Mouse (Mus musculus): ENCODE measurements at regions not wholly inside any gene's neighbourhood (a gene's known extent, or its start where the extent isn't known, plus 50 kb on each side); places are given as distances from the start of the nearest gene placed in this dataset.

DNA sequence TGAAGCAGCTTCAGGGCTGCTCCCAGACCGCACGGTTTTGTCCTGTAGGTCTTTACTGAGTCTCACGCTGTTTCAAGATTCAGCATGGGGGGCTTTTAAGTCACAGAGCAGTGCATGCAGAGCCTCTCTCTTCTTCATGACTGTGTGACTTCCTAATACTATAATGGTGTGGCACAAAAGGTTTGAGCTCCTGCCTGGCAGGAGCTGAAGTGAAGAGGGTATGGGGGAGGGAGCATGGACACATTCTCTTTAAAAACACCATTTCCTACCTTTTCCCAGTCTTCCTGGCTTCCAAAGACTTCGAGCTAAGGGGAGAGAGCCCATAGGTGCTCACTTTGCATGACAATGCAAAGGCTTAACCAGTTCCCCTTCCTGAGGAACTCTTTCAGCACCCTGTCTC, 934.9 kb upstream of the Gm5150 start:
- intact Hi-C loops (cut with DNase I), result loop anchor here (5.0 kb wide), 2 partner anchors 119 to 386 kb away; no protein-coding TSS in a partner anchor

DNA sequence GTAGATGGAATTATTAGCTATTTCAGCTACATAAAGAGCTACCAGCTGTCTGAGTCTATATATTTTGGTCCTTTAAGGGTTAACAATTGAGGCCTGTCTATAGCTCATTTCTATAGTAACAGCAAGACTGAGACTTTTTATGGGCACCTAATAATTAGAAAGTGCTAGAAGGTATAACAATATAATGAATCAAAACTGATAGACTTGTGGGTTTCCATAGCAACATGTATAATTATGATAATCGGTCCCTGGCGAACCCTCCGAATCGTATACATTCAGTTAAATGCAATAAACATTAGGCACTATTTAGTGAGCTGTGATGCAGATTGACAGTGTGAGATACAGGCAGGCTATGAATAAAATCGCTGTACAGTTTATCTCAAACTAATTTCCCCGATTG, 933.3 kb upstream of the Gm5150 start:
- intact Hi-C loops (cut with DNase I), result loop anchor here (2.0 to 10.0 kb wide), 2 partner anchors 675 to 851 kb away; no protein-coding TSS in a partner anchor
- DNase-seq (ENCODE audit: extremely low spot score in 1 of 2, low spot score in 2 of 2), result no peak

More for the DNA sequence above, 934.9 kb upstream of the Gm5150 start:
- DNase-seq (ENCODE audit: extremely low spot score in 1 of 2, low spot score in 2 of 2), result no peak

DNA sequence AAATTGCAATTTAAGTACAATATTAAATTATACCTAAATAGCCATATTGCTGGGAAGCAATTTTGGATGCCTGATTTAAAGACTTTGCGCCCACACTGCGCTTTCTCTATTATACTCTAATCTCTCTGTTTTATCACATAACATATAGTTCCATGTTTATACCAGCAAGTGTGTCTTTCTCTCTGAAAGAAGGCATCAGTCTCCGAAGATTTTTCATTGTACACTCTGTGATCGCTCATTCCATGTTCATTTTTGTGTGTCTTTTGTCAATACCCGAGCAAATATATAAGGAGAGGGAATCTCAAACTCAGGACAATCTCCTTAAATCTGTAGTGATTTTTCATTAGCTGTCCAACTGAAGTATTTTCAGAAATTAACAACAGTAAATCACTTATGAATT, 932.9 kb upstream of the Gm5150 start:
- no peak for DNase-seq (ENCODE audit: extremely low spot score in 1 of 2, low spot score in 2 of 2)
- intact Hi-C loops (cut with DNase I), result loop anchor here (2.0 to 10.0 kb wide), 2 partner anchors 676 to 852 kb away; no protein-coding TSS in a partner anchor

DNA sequence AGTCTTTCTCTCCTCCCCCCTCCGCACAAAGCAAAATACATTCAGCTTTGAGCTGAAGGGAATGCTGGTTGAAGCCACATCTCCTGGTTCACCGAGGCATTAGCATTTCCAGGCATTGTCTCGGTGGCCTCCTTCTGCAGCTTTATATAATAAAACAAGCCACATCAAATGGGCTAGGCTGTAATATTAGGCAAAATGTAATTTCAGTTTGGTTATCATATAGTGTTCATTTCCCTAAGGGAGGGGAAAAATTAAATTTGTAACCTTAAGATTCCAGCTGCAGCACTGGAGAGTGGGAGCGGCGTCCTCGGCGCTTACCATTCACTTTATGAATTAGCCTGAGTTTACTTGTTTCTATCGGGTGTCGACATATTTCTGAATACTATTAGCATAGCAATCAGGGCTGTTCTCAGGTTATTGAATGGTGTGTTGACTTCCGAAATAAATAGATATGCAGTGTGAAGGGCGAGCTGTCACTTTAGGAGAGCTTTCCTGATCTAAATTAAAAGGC, 932.3 kb upstream of the Gm5150 start:
- no peak for DNase-seq (ENCODE audit: extremely low spot score in 1 of 2, low spot score in 2 of 2)
- intact Hi-C loops (cut with DNase I), result loop anchor here (2.0 to 10.0 kb wide), 2 partner anchors 676 to 852 kb away; no protein-coding TSS in a partner anchor

DNA sequence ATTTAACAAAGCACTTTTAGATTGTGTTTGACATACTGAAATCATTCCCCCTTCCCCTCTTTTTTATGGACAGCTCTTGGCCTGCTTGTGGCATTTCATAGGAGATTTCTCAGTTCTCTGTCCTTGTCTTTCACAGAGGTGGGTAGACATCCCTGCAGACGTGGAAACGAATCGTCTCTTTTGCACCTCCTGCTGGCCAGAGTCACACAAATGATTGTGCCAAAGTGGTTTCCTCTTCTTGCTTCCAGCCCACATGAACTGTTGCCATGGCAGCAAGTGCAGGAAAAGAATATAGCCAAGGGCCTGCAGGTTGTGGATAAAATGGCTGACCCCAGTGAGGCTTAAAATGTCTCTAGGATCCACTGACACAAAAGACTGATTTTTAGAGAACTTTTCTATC, 924.1 kb upstream of the Gm5150 start:
- intact Hi-C loops (cut with DNase I), result loop anchor here (10.0 kb wide), 1 partner anchor 685 kb away; no protein-coding TSS in a partner anchor
- DNase-seq (ENCODE audit: extremely low spot score in 1 of 2, low spot score in 2 of 2), result peak; percentile 66 to 71

DNA sequence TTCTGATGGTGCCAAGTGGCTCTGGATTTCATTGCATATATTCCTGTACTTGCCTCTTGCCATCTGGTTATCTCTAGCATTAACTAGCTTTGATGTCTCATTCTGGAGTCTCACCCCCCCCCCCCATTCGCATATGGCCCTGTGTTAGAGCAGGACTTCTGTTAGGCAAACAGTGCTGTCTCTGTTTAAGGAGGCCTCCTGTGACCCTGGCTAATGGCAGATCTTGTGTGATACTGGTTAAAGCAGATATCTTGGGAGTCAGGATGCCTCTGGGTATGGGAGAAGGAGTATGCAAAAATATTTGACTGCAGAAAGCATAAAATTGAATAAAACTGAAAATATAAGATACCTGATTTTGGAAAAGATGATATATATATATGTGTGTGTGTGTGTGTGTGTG, 923.6 kb upstream of the Gm5150 start:
- intact Hi-C loops (cut with DNase I), result loop anchor here (10.0 kb wide), 1 partner anchor 685 kb away; no protein-coding TSS in a partner anchor
- DNase-seq (ENCODE audit: extremely low spot score in 1 of 2, low spot score in 2 of 2), result no peak

DNA sequence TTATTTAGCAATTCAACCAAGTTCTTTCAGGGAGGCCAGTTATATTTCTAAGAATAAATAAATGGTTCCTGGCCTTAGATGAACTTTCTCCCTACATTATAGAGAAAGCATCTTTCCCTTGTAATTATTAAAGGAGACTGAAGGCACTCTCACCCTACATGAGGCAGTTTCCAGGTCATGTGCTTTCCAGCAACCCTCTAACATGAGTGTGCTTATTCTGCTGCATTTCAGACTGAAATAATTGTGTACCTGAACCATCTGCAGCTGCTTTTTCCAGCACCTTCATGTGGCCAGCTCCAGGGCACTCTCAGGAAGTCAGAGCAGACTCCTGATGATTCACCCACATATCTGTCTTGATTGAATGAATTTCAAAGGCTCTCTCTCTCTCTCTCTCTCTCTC, 917.8 kb upstream of the Gm5150 start:
- no peak for DNase-seq (ENCODE audit: extremely low spot score in 1 of 2, low spot score in 2 of 2)
- intact Hi-C loops (cut with DNase I), result no loop called here

DNA sequence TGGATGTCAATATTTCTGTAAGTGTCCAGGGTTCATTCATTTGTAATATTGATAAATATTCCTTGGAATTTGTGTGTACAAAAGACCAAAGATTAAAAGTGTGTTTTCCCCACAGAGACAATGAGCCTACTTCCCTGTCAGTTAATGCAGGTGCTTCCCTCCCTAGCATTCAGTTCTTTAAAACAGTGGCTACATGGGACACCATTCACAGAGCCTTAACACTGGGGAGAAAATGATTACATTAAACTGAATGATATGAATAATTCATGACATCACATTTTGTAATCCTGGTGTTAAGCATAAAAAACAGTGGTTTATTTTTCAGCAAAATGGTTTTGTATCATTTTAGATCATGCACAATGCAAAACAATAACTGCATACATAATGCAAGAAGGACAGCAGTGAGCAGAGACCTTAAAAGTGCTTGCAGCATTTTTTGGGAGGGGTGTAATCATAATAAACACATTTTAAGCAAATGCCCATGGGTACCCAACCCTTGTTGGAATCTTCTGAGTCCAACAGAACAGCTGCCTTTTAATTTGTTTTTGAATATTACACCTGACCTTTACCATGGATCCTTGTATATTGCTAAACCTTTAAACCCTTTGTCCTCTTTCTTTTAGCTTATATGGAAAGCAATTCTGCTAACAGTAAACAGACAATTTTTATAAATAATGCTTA, 917.1 kb upstream of the Gm5150 start:
- intact Hi-C loops (cut with DNase I), result no loop called here
- DNase-seq (ENCODE audit: extremely low spot score in 1 of 2, low spot score in 2 of 2), result no peak

DNA sequence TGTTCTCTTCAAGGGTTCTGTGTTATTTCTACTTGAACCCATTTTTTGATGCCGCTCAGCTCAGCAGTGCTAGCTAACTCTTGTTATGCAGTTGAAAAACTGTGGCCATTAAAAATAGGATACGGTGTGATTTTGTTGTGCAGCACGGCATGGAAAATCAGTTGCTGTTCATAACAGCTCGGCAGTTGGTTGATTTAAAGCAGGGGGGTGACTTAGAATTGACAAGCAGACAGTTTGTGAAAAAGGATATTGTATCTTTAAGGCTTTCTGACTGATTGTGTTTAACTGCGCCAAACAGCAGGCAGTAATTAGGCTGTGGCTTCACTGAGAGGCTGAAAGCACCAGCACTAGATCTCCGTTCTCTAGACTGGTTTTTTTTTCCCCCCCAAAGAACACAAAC, 915.1 kb upstream of the Gm5150 start:
- intact Hi-C loops (cut with DNase I), result no loop called here
- no peak for DNase-seq (ENCODE audit: extremely low spot score in 1 of 2, low spot score in 2 of 2)

DNA sequence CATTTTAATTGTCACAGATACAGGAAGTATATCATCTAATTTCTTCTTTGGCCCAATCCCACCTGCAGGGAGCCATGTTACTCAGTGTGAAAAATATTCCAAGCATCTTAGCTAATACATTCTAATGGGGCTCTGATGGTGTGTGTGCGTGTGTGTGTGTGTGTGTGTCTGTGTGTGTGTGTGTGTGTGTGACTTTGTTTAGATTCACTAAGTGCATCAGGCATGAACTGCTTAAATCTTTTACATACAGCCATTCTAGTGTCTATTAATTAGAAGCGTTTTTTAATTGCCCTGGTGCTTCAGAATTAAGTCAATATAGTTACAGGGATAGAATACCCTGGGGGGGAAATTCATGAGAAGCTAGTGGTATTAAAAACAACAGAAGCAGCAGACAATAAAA, 912.1 kb upstream of the Gm5150 start:
- intact Hi-C loops (cut with DNase I), result no loop called here

DNA sequence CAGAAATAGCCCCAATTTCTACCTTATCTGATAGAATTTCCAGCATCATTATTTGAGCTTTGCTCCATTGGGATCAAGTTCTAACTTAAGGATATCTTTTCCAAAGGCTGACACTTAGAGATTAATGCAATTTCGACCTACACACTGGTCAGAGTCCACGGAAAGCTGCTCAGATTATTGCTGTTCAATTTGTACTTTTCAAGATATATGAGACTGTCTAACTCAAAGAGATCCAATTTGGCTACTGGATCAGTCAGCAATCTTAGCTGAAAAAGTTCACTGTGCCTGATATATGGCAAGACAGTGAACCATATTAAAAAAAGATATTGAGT, 909.8 kb upstream of the Gm5150 start:
- intact Hi-C loops (cut with DNase I), result no loop called here
- no peak for DNase-seq (ENCODE audit: extremely low spot score in 1 of 2, low spot score in 2 of 2)

More for the DNA sequence above, 912.1 kb upstream of the Gm5150 start:
- no peak for DNase-seq (ENCODE audit: extremely low spot score in 1 of 2, low spot score in 2 of 2)

DNA sequence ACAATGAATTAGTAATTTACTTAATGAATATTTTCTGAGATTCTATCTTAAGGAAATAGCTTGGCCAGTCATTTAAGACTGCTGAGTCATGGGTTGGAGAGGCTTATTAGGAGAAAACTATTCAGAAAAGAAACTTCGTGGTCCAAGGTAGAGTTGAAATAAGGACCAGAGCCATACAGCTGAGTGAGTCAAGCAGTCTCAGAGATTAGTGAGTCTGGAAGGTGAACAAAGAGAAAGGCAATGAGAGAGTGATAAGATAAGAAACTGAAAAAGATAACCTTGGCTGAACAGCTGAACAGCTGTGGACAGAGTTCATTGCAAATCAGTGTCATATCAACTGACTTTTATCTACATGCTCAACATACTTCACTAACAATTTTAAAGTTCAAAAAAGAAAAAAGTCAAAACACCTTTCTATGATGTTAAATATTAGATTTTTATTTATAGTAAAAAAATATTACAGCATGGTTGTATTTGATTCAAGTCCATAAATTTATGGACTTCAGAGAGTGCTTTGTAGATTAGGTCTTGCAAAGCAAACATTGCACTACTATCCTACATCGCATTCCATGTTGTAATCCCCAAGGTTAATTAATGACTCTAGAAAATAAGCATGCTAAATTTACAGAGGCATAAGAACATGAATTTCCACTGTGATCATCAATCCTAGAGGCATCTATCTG, 909.3 kb upstream of the Gm5150 start:
- intact Hi-C loops (cut with DNase I), result no loop called here

DNA sequence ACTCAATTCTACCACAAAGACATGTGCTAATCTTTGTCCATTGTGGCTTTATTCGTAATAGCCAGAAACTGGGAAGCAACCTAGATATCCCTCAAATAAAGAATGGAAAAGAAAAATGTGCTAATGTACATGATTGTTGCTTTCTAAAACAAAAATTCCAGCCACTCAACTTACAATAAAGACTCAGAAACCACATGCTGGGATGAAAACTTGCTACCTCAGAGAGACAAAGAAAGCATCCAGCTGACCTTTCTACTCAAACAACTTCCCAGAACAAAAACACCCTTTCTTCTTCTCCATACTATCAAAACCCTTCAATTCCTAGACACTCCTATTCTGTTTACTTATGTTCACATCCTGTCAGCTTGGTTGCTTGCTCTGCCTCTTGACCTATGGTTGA, 881.9 kb upstream of the Gm5150 start:
- DNase-seq (ENCODE audit: extremely low spot score in 1 of 2, low spot score in 2 of 2), result no peak
- intact Hi-C loops (cut with DNase I), result no loop called here

More for the DNA sequence above, 909.3 kb upstream of the Gm5150 start:
- no peak for DNase-seq (ENCODE audit: extremely low spot score in 1 of 2, low spot score in 2 of 2)

DNA sequence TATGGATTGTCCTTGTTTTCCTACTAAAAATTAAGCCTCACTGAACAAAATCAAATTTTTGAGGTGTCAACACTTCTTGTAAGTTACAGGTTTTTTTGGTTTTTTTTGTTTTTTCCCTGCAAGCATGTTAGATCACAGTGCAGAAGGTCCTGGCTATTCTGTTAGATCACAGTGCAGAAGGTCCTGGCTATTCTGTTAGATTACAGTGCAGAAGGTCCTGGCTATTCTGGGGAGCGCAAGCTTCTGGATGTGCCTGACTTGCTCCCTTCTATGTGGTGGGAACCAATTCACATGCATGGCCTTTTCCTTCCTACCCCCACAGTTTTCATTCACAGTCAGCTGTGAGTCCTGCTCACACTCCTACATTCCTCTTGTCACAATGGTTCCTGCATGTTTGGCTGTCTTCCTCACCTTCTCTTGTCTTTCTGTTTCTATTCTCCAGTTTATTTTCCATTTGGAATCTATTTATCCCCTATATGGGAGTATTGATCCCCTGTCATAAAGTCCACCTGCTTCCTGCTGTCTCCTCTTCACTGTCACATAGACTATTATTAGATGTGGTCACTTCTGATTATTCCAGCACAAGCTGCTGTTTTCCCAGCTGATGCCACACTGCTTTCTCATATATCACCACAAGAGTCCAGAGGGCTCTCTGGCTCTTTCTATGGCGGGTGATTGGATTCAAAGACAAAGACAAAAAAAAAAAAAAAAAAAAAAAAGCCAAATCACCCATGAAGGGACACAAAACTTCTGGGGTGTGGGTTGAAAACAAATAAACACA, 866.3 kb upstream of the Gm5150 start:
- no peak for DNase-seq (ENCODE audit: extremely low spot score in 1 of 2, low spot score in 2 of 2)
- intact Hi-C loops (cut with DNase I), result no loop called here

DNA sequence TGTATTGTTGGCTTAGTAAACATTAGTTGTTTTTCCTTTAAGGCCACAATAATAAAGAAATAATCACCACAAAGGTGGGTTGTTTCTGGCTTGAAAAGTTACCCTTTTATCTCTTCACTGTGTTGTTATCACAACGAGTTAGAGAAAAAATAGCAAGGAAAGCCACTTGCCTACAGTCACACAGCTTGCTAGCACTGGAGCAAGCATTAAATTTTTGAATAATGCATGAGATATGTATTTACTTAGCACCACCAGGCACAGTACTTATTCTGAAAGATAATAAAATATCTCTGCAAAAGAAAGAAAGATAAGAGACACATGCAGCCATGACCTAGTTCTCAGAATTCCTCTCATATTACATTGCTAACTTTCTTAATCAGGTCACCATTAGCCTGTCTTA, 853.8 kb upstream of the Gm5150 start:
- intact Hi-C loops (cut with DNase I), result no loop called here
- no peak for DNase-seq (ENCODE audit: extremely low spot score in 1 of 2, low spot score in 2 of 2)

DNA sequence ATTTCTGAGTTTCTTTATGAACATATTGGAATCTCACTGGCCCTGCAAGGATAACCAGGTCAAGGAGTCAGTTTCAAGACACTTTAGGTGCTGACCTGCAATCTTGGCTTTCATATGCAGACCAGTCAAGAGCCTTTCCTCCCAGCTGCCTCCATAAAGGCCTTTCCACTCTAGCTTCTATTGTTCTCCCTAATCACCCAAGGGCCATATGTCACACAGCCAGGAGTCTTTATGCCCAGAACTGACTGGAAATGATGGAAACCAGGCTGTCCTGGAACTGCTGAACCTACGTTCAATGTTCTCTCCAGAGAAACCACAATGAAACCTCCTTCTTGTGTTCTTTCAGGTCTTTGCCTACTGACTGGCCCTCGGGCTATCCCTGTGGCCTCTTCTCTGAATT, 852.7 kb upstream of the Gm5150 start:
- DNase-seq (ENCODE audit: extremely low spot score in 1 of 2, low spot score in 2 of 2), result no peak

DNA sequence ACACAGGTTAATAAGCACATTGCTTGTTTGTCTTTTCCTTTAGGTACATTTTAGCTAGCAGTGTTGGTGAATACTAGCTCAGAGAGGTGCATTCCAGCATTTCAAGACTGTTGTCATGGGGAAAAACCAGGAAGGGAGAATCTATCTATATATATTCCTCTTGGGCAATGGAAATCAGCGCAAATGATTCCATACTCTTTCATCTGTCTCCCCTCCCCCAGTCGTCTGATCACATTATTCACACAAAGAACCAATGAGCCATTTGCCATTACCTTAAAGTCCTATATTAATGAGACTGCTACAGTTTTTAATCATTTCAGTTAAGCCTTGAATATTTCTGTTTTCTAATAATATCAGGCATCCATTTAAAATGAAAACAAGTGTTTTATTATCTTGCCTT, 849.0 kb upstream of the Gm5150 start:
- intact Hi-C loops (cut with DNase I), result no loop called here
- DNase-seq (ENCODE audit: extremely low spot score in 1 of 2, low spot score in 2 of 2), result no peak

More for the DNA sequence above, 852.7 kb upstream of the Gm5150 start:
- intact Hi-C loops (cut with DNase I), result no loop called here

DNA sequence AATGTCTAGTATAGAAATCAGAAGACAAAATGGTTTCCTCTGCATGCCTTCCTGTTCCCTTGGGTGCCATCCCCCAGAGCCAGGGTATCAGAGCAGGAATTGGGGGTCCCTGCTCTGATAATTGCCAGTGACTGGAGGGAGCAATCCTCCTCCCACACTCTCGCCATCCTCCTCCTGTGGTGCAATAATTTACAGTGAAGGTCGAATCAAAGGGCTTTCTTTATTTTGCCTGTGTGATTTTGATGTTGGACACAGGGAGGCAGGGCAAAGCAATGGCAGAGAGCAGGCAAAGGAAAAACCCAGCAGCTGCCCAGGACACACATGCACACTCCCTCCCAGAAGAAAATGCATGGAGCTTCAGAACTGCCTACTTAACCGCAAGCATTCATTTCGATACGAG, 847.8 kb upstream of the Gm5150 start:
- no peak for DNase-seq (ENCODE audit: extremely low spot score in 1 of 2, low spot score in 2 of 2)
- intact Hi-C loops (cut with DNase I), result no loop called here

DNA sequence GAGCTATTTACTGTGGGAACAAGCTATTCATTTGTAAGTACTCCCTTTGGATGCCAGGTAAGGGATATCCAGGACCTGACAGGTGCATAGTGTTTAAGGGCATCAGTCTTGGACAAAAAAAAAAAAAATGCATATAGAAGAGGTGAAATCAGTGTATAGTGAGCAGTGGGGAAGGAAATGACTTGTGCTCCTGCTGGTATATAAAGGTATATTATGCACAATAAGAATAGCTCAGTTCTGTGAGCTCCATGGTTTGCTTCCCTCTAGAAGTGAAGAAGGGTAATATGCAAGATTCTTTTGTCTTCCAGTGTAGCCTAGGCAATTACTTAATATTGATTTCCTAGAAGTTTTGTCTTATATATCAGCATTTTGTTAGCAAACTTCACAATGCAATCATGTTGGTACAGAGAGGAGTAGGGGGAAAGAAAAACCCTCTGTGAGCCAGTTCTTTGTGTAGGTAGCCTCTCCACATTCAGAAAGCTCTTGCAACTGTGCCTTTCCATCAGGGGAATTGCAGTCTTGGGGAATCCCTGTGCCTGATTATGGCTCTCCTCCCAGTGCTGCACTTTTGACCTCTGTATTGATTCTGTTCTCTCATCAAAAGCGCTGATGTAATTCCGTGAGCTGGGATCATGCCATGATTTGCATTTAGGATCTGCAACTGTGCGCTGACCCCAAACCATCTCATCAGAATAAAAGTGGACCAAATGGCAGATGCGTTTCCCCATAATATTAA, 840.7 kb upstream of the Gm5150 start:
- DNase-seq (ENCODE audit: extremely low spot score in 1 of 2, low spot score in 2 of 2), result no peak
- intact Hi-C loops (cut with DNase I), result no loop called here
